Mouse (Mus musculus): ENCODE measurements around the gene Zfp512b. TPM values are rescaled to one million over a fixed set of nuclear protein-coding genes. Genes with fewer than 3 reads are reported as not detected.

Gene Zfp512b
- 10 to 100 TPM; 15.3 to 19.7 TPM for total RNA-seq (2021)
- long read RNA-seq, experiment 1, partial matches to known transcripts = 1 of 1 reads
- long read RNA-seq, experiment 1, other reads (novel, unspliced or antisense) = 0 of 1 reads
- long read RNA-seq, experiment 2 = 0 reads

GRCm38 (mm10) chr2:181592231-181593041, at the start of gene Zfp512b:
Zfp512b (minus strand) TSS chr2:181592803.
- DNase-seq = peak; percentile 48 to 62
- intact Hi-C loops (cut with DNase I) = loop anchor here (10.0 kb wide), 1 partner anchor 408 kb away; the partner anchor contains the start of gene Ppdpf

- no peak for DNase-seq
- intact Hi-C loops (cut with DNase I) = no loop called here
Measured at GRCm38 (mm10) chr2:181635865-181636264, 43.3 kb upstream of the Zfp512b start.

- intact Hi-C loops (cut with DNase I) = no loop called here
- DNase-seq = no peak
Measured at GRCm38 (mm10) chr2:181632624-181633023, 40.0 kb upstream of the Zfp512b start.

- intact Hi-C loops (cut with DNase I) = no loop called here
Measured at GRCm38 (mm10) chr2:181628471-181628870, 35.9 kb upstream of the Zfp512b start.

GRCm38 (mm10) chr2:181623401-181623800, 30.8 kb upstream of the Zfp512b start:
- intact Hi-C loops (cut with DNase I) = no loop called here
- DNase-seq = no peak

More at GRCm38 (mm10) chr2:181628471-181628870, 35.9 kb upstream of the Zfp512b start:
- DNase-seq = no peak

GRCm38 (mm10) chr2:181618761-181619495, 26.3 kb upstream of the Zfp512b start:
- DNase-seq = no peak
- intact Hi-C loops (cut with DNase I) = no loop called here

GRCm38 (mm10) chr2:181602367-181602766, 9.8 kb upstream of the Zfp512b start:
- DNase-seq = no peak
- intact Hi-C loops (cut with DNase I) = no loop called here

- no peak for DNase-seq
- intact Hi-C loops (cut with DNase I) = no loop called here
Measured at GRCm38 (mm10) chr2:181601751-181602145, 9.1 kb upstream of the Zfp512b start.

GRCm38 (mm10) chr2:181600828-181601750, 8.5 kb upstream of the Zfp512b start:
- DNase-seq = peak; percentile 93 to 95
- intact Hi-C loops (cut with DNase I) = no loop called here

GRCm38 (mm10) chr2:181600226-181600758, 7.7 kb upstream of the Zfp512b start:
- DNase-seq = no peak
- intact Hi-C loops (cut with DNase I) = no loop called here

- intact Hi-C loops (cut with DNase I) = loop anchor here (10.0 kb wide), 1 partner anchor 414 kb away; the partner anchor contains the start of gene Ppdpf
- DNase-seq = peak in 1 of 2 experiments; percentile 46
Measured at GRCm38 (mm10) chr2:181598454-181599351, 6.1 kb upstream of the Zfp512b start, which contains the start of gene Samd10. Samd10 (minus strand) TSS chr2:181599212.

GRCm38 (mm10) chr2:181597378-181598061, 4.9 kb upstream of the Zfp512b start:
- intact Hi-C loops (cut with DNase I) = loop anchor here (10.0 kb wide), 1 partner anchor 413 kb away; the partner anchor contains the start of gene Ppdpf
- DNase-seq = no peak

- no peak for DNase-seq
- intact Hi-C loops (cut with DNase I) = loop anchor here (10.0 kb wide), 1 partner anchor 412 kb away; the partner anchor contains the start of gene Ppdpf
Measured at GRCm38 (mm10) chr2:181596221-181596960, 3.8 kb upstream of the Zfp512b start.

GRCm38 (mm10) chr2:181594946-181595696, 2.5 kb upstream of the Zfp512b start:
- intact Hi-C loops (cut with DNase I) = loop anchor here (1.0 to 10.0 kb wide), 2 partner anchors 203 to 410 kb away; partner anchors contain the start of gene Ppdpf
- DNase-seq = no peak

GRCm38 (mm10) chr2:181593937-181594336, 1.3 kb upstream of the Zfp512b start:
- intact Hi-C loops (cut with DNase I) = loop anchor here (10.0 kb wide), 1 partner anchor 409 kb away; the partner anchor contains the start of gene Ppdpf
- no peak for DNase-seq

- intact Hi-C loops (cut with DNase I) = loop anchor here (10.0 kb wide), 1 partner anchor 408 kb away; the partner anchor contains the start of gene Ppdpf
- DNase-seq = no peak
Measured at GRCm38 (mm10) chr2:181593042-181593421, 429 bp upstream of the Zfp512b start.
